Mouse (Mus musculus): Measurements from ENCODE around the gene Sec1. TPM values are rescaled to one million over a fixed set of nuclear protein-coding genes. Genes with fewer than 3 reads are reported as not detected.
"Not testable (repeated sequence)": the region's sequence is repeated elsewhere in the genome, so short reads cannot be mapped to it uniquely, and the experiment has no call there.

Sec1 gene
- polyA plus RNA-seq, 1 experiment from 2014 or later = 0.28 TPM

GRCm38 (mm10) chr7:45660746-45661478 is 33.3 kb downstream of the Sec1 start:
- no peak overlapping the region for H3K9ac ChIP-seq (ENCODE audit: low read depth, low read length)
- H3K4me1 ChIP-seq (ENCODE audit: control insufficient read depth, insufficient read depth, low read length) = no peaks in the 10 kb centered on the region
- WGBS = 81% methylated on average over 11 of the region's 11 CpGs
- no peak overlapping the region for H3K4me3 ChIP-seq (ENCODE audit: low read depth, low read length)
- H3K9me3 ChIP-seq (replicated peaks; ENCODE audit: control insufficient read depth, low read length, poor library complexity, severe bottlenecking) = no peaks in the 10 kb centered on the region
- H3K27ac ChIP-seq (ENCODE audit: low read length) = no peak overlapping the region
- no peaks in the 10 kb centered on the region for H3K36me3 ChIP-seq (ENCODE audit: control insufficient read depth, insufficient read depth, low read length)
- H3K27me3 ChIP-seq (ENCODE audit: control insufficient read depth, insufficient read depth, low read depth, low read length) = no peaks in the 10 kb centered on the region
- no peak for ATAC-seq
- no peak overlapping the region for H3K4me2 ChIP-seq (ENCODE audit: low read length)

GRCm38 (mm10) chr7:45654424-45655047 is 39.7 kb downstream of the Sec1 start:
- H3K4me1 ChIP-seq (ENCODE audit: control insufficient read depth, insufficient read depth, low read length) = peaks cover 6% of the 10 kb centered on the region; the same call in 1 of the 2 replicates
- 27% methylated on average over 17 of the region's 17 CpGs for WGBS
- no peaks in the 10 kb centered on the region for H3K9me3 ChIP-seq (replicated peaks; ENCODE audit: control insufficient read depth, low read length, poor library complexity, severe bottlenecking)
- no peak overlapping the region for H3K4me3 ChIP-seq (ENCODE audit: low read depth, low read length)
- H3K4me2 ChIP-seq (ENCODE audit: low read length) = peak overlapping the region; percentile 26
- no peaks in the 10 kb centered on the region for H3K36me3 ChIP-seq (ENCODE audit: control insufficient read depth, insufficient read depth, low read length)
- no peaks in the 10 kb centered on the region for H3K27me3 ChIP-seq (ENCODE audit: control insufficient read depth, insufficient read depth, low read depth, low read length)
- no peak overlapping the region for H3K27ac ChIP-seq (ENCODE audit: low read length)
- 0 out of 2 replicates have a peak, but pooled peaks have one; percentile 51 for ATAC-seq
- no peak overlapping the region for H3K9ac ChIP-seq (ENCODE audit: low read depth, low read length)

GRCm38 (mm10) chr7:45650484-45650883 is 43.7 kb downstream of the Sec1 start:
- 93% methylated on average over 19 of the region's 20 CpGs for WGBS
- not testable (repeated sequence) for ATAC-seq; H3K4me3 ChIP-seq (ENCODE audit: low read depth, low read length); H3K9ac ChIP-seq (ENCODE audit: low read depth, low read length); H3K4me2 ChIP-seq (ENCODE audit: low read length); H3K9me3 ChIP-seq (replicated peaks; ENCODE audit: control insufficient read depth, low read length, poor library complexity, severe bottlenecking); H3K27ac ChIP-seq (ENCODE audit: low read length); H3K4me1 ChIP-seq (ENCODE audit: control insufficient read depth, insufficient read depth, low read length); H3K27me3 ChIP-seq (ENCODE audit: control insufficient read depth, insufficient read depth, low read depth, low read length); H3K36me3 ChIP-seq (ENCODE audit: control insufficient read depth, insufficient read depth, low read length)

- H3K27ac ChIP-seq (ENCODE audit: low read length) = no peak overlapping the region
- H3K4me3 ChIP-seq (ENCODE audit: low read depth, low read length) = no peak overlapping the region
- ATAC-seq = no peak
- H3K36me3 ChIP-seq (ENCODE audit: control insufficient read depth, insufficient read depth, low read length) = no peaks in the 10 kb centered on the region
- no peak overlapping the region for H3K9ac ChIP-seq (ENCODE audit: low read depth, low read length)
- peaks cover 9% of the 10 kb centered on the region; the same call in 1 of the 2 replicates for H3K4me1 ChIP-seq (ENCODE audit: control insufficient read depth, insufficient read depth, low read length)
- WGBS = 82% methylated on average over 8 of the region's 8 CpGs
- H3K9me3 ChIP-seq (replicated peaks; ENCODE audit: control insufficient read depth, low read length, poor library complexity, severe bottlenecking) = no peaks in the 10 kb centered on the region
- H3K4me2 ChIP-seq (ENCODE audit: low read length) = no peak overlapping the region
- H3K27me3 ChIP-seq (ENCODE audit: control insufficient read depth, insufficient read depth, low read depth, low read length) = no peaks in the 10 kb centered on the region
These were observed 44.9 kb downstream of the Sec1 start for GRCm38 (mm10) chr7:45649351-45649750.

GRCm38 (mm10) chr7:45646671-45647070 is 47.5 kb downstream of the Sec1 start:
- WGBS = 82% methylated on average over 4 of the region's 4 CpGs
- ATAC-seq = no peak

GRCm38 (mm10) chr7:45645591-45645971 is 48.6 kb downstream of the Sec1 start:
- no peak overlapping the region for H3K4me3 ChIP-seq (ENCODE audit: low read depth, low read length)
- no peak overlapping the region for H3K27ac ChIP-seq (ENCODE audit: low read length)
- no peaks in the 10 kb centered on the region for H3K36me3 ChIP-seq (ENCODE audit: control insufficient read depth, insufficient read depth, low read length)
- H3K9me3 ChIP-seq (replicated peaks; ENCODE audit: control insufficient read depth, low read length, poor library complexity, severe bottlenecking) = no peaks in the 10 kb centered on the region
- no peak overlapping the region for H3K4me2 ChIP-seq (ENCODE audit: low read length)
- 63% methylated on average over 7 of the region's 7 CpGs for WGBS
- no peak overlapping the region for H3K9ac ChIP-seq (ENCODE audit: low read depth, low read length)
- no peak for ATAC-seq
- peaks cover 17% of the 10 kb centered on the region for H3K4me1 ChIP-seq (ENCODE audit: control insufficient read depth, insufficient read depth, low read length)
- H3K27me3 ChIP-seq (ENCODE audit: control insufficient read depth, insufficient read depth, low read depth, low read length) = no peaks in the 10 kb centered on the region

More at GRCm38 (mm10) chr7:45646671-45647070, 47.5 kb downstream of the Sec1 start:
- Histone ChIP-seq H3K27ac (ENCODE audit: low read length) (no peak overlapping the region), H3K9ac (ENCODE audit: low read depth, low read length) (no peak overlapping the region), H3K4me1 (ENCODE audit: control insufficient read depth, insufficient read depth, low read length) (peaks cover 17% of the 10 kb centered on the region), H3K4me2 (ENCODE audit: low read length) (no peak overlapping the region), H3K4me3 (ENCODE audit: low read depth, low read length) (no peak overlapping the region), H3K27me3 (ENCODE audit: control insufficient read depth, insufficient read depth, low read depth, low read length) (no peaks in the 10 kb centered on the region), H3K36me3 (ENCODE audit: control insufficient read depth, insufficient read depth, low read length) (no peaks in the 10 kb centered on the region), H3K9me3 (replicated peaks; ENCODE audit: control insufficient read depth, low read length, poor library complexity, severe bottlenecking) (no peaks in the 10 kb centered on the region)

GRCm38 (mm10) chr7:45644872-45645590 is 49.2 kb downstream of the Sec1 start:
- peak overlapping the region; percentile 89 for H3K27ac ChIP-seq (ENCODE audit: low read length)
- ATAC-seq = no peak
- WGBS = 84% methylated on average over 6 of the region's 6 CpGs
- H3K4me1 ChIP-seq (ENCODE audit: control insufficient read depth, insufficient read depth, low read length) = peaks cover 17% of the 10 kb centered on the region
- H3K36me3 ChIP-seq (ENCODE audit: control insufficient read depth, insufficient read depth, low read length) = no peaks in the 10 kb centered on the region
- H3K9me3 ChIP-seq (replicated peaks; ENCODE audit: control insufficient read depth, low read length, poor library complexity, severe bottlenecking) = no peaks in the 10 kb centered on the region
- H3K27me3 ChIP-seq (ENCODE audit: control insufficient read depth, insufficient read depth, low read depth, low read length) = no peaks in the 10 kb centered on the region
- H3K4me2 ChIP-seq (ENCODE audit: low read length) = peak overlapping the region; percentile 77
- H3K9ac ChIP-seq (ENCODE audit: low read depth, low read length) = peak overlapping the region; percentile 60
- H3K4me3 ChIP-seq (ENCODE audit: low read depth, low read length) = peak overlapping the region; percentile 48

GRCm38 (mm10) chr7:45644183-45644582 is 50.0 kb downstream of the Sec1 start:
- peaks cover 17% of the 10 kb centered on the region for H3K4me1 ChIP-seq (ENCODE audit: control insufficient read depth, insufficient read depth, low read length)
- WGBS = 4% methylated on average over 18 of the region's 18 CpGs
- peak overlapping the region; percentile 77 for H3K4me2 ChIP-seq (ENCODE audit: low read length)
- ATAC-seq = peak; percentile 55
- H3K4me3 ChIP-seq (ENCODE audit: low read depth, low read length) = peak overlapping the region; percentile 48
- peak overlapping the region; percentile 89 for H3K27ac ChIP-seq (ENCODE audit: low read length)
- no peaks in the 10 kb centered on the region for H3K27me3 ChIP-seq (ENCODE audit: control insufficient read depth, insufficient read depth, low read depth, low read length)
- no peaks in the 10 kb centered on the region for H3K9me3 ChIP-seq (replicated peaks; ENCODE audit: control insufficient read depth, low read length, poor library complexity, severe bottlenecking)
- H3K9ac ChIP-seq (ENCODE audit: low read depth, low read length) = peak overlapping the region; percentile 60
- H3K36me3 ChIP-seq (ENCODE audit: control insufficient read depth, insufficient read depth, low read length) = no peaks in the 10 kb centered on the region
